Mouse (Mus musculus): ENCODE measurements around the gene Pds5b.

DNA sequence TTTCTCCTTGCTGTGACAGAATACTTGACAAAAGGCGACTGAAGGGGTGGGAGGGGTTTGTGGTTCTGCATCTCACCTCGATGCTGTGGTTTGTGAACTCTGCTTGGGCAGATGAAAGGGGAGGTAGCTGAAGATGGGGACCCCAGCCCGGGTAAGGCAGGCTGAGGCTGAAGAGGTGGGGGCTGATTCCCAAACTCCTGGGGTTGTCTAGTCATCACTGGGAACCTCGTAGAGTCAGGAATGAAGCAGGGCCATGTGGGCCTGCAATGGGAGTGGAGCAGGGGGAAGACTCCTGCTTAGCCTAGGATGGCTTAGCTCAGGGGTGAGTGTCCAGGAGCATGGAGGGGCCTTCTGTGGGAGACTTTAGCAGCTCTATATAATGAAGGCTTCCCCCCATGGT is 145.3 kb downstream of the Pds5b start:
- TF ChIP-seq CTCF (IDR thresholded peaks at IDR 0.05), result no peak
- TF ChIP-seq POLR2A (IDR thresholded peaks at IDR 0.05; ENCODE audit: insufficient read depth, low read depth, low read length), result no peak
- no peak for TF ChIP-seq EP300 (IDR thresholded peaks at IDR 0.05; ENCODE audit: insufficient read depth, low read depth, low read length)
